Mouse (Mus musculus) stomach, embryonic 14.5 days (tissue): Measurements from ENCODE around the gene Cul7. TPM values are rescaled to one million over a fixed set of nuclear protein-coding genes. Genes with fewer than 3 reads are reported as not detected.

Source experiments
- ATAC-seq: fragments of 200-750 bp; cut with Nextera tagmentation; 2 replicates; pipeline ENCODE4 v1.8.0; 2017; ENCODE audit warnings: low read depth, moderate TSS enrichment; ENCODE audit not compliant: insufficient number of reproducible peaks, insufficient read depth, low FRiP score
- H3K27ac ChIP-seq: fragments of 300-500 bp; sonication (generic); 2 replicates; pipeline ENCODE4 v1.5.1; 2014; ENCODE audit warnings: mild to moderate bottlenecking, low read length, moderate library complexity, mixed read lengths
- H3K27me3 ChIP-seq: fragments of 300-500 bp; sonication (generic); 2 replicates; pipeline ENCODE4 v1.6.1; 2014; ENCODE audit warnings: low read length, control low read depth, mixed read lengths; ENCODE audit not compliant: control insufficient read depth, insufficient read depth
- H3K36me3 ChIP-seq: fragments of 300-500 bp; sonication (generic); 2 replicates; pipeline ENCODE4 v1.6.1; 2014; ENCODE audit warnings: mild to moderate bottlenecking, control low read depth, low read length, moderate library complexity, mixed read lengths; ENCODE audit not compliant: control insufficient read depth, insufficient read depth
- H3K4me1 ChIP-seq: fragments of 300-500 bp; sonication (generic); 2 replicates; pipeline ENCODE4 v1.6.1; 2014; ENCODE audit warnings: low read length, control low read depth, mixed read lengths; ENCODE audit not compliant: control insufficient read depth, insufficient read depth
- H3K4me2 ChIP-seq: fragments of 300-500 bp; sonication (generic); replicated peaks from 2 replicates; pipeline ENCODE4 v1.6.1; 2014; ENCODE audit warnings: low read depth, low read length, control low read depth
- H3K4me3 ChIP-seq: fragments of 300-500 bp; sonication (generic); 2 replicates; pipeline ENCODE4 v1.5.1; 2014; ENCODE audit warnings: low read depth, low read length, control low read depth
- H3K9ac ChIP-seq: fragments of 300-500 bp; sonication (generic); replicated peaks from 2 replicates; pipeline ENCODE4 v1.6.1; 2014; ENCODE audit warnings: low read depth, mild to moderate bottlenecking, control low read depth, low read length, moderate library complexity, mixed read lengths
- H3K9me3 ChIP-seq: fragments of 300-500 bp; sonication (generic); 2 replicates; pipeline ENCODE4 v1.6.1; 2016; ENCODE audit warnings: low read depth, low read length, control low read depth; ENCODE audit not compliant: control insufficient read depth
- WGBS: fragments of 180-500 bp; shearing (Covaris S2); extraction: QIAGEN DNeasy Blood & Tissue Kit; methylation state at CpG from one replicate; pipeline ENCODE4 v1.1.7; 2014; 5-methylcytosine and 5-hydroxymethylcytosine counted together
- polyA plus RNA-seq: library from polyadenylated mRNA; unstranded; fragments of >200 nt; fragmentation: Nextera tagmentation; extraction: Ambion mirVana; gene quantifications from 2 replicates; pipeline ENCODE4 v1.2.1, GENCODE M21; 2014

Cul7 gene
- polyA plus RNA-seq, 1 experiment from 2014 or later, result 45.9 TPM

DNA sequence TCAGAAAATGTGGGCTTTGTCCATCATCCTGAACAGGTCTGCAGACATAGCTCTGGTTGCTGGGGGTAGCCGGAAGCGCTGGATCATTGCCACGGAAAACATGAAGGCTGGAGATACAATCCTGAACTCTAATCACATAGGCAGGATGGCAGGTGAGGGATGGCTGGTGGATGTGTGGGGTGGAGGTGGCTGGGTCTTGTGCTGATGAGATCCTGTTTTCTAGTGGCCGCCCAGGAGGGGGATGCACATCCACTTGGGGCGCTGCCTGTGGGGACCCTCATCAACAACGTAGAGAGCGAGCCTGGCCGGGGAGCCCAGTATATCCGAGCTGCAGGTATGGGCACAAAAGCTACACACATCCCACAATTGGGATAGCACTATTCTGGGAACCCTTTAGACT is 1.7 kb upstream of the Cul7 start:
- H3K9ac ChIP-seq, result no peak overlapping the region
- WGBS, result 91% methylated on average over 9 of the region's 9 CpGs

DNA sequence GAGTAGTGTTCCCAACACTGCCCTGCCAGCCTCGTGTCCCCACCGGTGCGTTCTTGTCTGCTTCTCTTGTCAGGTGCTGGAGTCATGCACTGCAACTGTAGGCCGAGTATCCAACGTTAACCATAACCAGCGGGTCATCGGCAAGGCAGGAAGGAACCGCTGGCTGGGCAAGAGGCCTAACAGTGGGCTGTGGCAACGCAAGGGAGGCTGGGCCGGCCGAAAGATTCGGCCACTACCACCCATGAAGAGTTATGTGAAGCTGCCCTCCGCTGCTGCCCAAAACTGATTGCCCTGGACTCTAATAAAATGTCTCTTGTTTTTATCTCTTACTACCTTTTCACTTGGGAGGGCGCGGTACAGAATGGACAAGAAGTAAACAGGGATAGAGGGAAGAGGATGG is 326 bp upstream of the Cul7 start:
- H3K9ac ChIP-seq, result peak overlapping the region; percentile 86; the same call in 1 of the 2 replicates
- peak overlapping the region; percentile 86 for H3K27ac ChIP-seq
- peaks cover 36% of the 10 kb centered on the region for H3K36me3 ChIP-seq
- peak overlapping the region; percentile 75 for H3K4me2 ChIP-seq
- peaks cover 37% of the 10 kb centered on the region for H3K4me1 ChIP-seq
- ATAC-seq, result no peak
- H3K27me3 ChIP-seq, result no peaks in the 10 kb centered on the region
- 26% methylated on average over 15 of the region's 15 CpGs for WGBS
- H3K9me3 ChIP-seq, result no peaks in the 10 kb centered on the region
- peak overlapping the region; percentile 83 for H3K4me3 ChIP-seq

More for the DNA sequence above, 1.7 kb upstream of the Cul7 start:
- Histone ChIP-seq H3K4me2 (no peak overlapping the region), H3K27me3 (no peaks in the 10 kb centered on the region), H3K36me3 (peaks cover 23% of the 10 kb centered on the region), H3K4me3 (no peak overlapping the region), H3K4me1 (peaks cover 44% of the 10 kb centered on the region), H3K9me3 (no peaks in the 10 kb centered on the region), H3K27ac (no peak overlapping the region)
- ATAC-seq, result no peak

DNA sequence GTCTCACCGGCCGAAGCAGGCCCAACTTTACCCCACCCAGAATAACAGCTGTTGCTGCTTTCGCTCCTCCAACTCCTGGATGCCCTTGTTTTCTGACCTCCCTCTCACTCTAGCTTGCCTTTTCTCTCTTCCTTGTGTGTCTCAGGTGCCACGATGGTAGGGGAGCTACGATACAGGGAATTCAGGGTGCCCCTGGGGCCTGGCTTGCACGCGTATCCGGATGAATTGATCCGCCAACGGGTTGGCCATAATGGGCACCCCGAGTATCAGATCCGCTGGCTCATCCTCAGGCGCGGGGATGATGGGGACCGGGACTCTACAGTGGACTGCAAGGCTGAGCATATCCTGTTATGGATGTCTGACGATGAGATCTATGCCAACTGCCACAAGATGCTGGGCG is 1.2 kb downstream of the Cul7 start:
- peak overlapping the region; percentile 86 for H3K9ac ChIP-seq
- peaks cover 33% of the 10 kb centered on the region for H3K4me1 ChIP-seq
- WGBS, result 72% methylated on average over 17 of the region's 17 CpGs
- peak overlapping the region; percentile 86 for H3K27ac ChIP-seq
- peaks cover 48% of the 10 kb centered on the region for H3K36me3 ChIP-seq
- no peak for ATAC-seq
- H3K4me2 ChIP-seq, result peak overlapping the region; percentile 75
- no peaks in the 10 kb centered on the region for H3K9me3 ChIP-seq
- peak overlapping the region; percentile 83 for H3K4me3 ChIP-seq
- H3K27me3 ChIP-seq, result no peaks in the 10 kb centered on the region

DNA sequence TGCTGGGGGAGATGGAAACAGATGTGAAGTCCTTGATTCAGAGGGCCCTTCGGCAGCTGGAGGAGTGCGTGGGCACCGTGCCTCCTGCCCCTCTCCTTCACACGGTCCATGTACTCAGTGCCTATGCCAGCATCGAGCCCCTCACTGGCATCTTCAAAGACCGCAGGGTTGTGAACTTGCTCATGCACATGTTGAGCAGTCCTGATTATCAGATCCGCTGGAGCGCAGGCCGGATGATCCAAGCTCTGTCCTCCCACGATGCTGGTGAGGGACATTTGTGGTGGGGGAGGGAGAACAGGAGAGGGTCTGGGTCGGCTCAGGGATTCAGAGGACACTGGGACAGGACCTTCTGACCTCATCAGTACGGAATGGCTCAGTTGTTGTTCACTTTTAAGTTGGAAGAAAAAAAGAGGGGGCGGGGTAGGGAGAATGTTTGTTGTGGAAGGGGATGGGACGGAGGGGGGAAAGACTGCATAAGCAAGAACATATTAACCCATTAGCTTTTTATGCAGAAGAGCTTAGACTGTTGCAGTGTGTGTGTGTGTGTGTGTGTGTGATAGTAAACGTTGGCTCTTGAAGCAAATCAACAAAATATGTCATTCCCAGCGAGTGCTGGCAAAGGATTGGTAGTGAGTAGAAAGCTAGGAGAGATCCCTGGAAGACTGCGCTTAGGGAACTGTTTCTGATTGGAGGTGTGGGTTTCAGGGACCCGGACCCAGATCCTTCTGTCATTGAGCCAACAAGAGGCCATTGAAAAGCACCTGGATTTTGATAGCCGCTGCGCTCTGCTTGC is 1.8 kb downstream of the Cul7 start:
- peaks cover 28% of the 10 kb centered on the region for H3K4me1 ChIP-seq
- 70% methylated on average over 20 of the region's 20 CpGs for WGBS
- no peak overlapping the region for H3K27ac ChIP-seq

DNA sequence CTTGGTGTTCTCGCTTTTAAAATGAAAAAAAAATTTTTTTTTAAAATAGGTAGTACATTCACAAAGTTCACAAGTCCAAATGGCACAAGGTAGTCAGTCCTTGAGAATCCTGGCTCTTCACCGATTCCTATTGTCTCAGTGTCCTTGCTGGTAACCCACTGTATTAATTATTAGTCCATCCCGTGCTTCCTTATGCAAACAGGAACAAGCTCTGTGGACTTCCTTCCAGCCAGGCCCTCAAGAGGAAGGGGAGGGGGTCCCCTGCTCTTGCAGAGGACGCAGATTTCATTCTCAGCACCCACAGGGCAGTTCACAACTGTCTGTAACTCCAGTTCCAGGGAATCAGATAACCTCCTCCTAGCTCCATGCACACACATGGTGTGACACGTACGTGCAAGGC is 5.9 kb downstream of the Cul7 start:
- peaks cover 18% of the 10 kb centered on the region for H3K4me1 ChIP-seq
- no peak overlapping the region for H3K9ac ChIP-seq
- no peak overlapping the region for H3K4me3 ChIP-seq
- no peak overlapping the region for H3K27ac ChIP-seq
- H3K9me3 ChIP-seq, result no peaks in the 10 kb centered on the region
- 74% methylated on average over 6 of the region's 6 CpGs for WGBS
- H3K27me3 ChIP-seq, result no peaks in the 10 kb centered on the region
- H3K4me2 ChIP-seq, result no peak overlapping the region
- H3K36me3 ChIP-seq, result peaks cover 87% of the 10 kb centered on the region
- ATAC-seq, result no peak

More for the DNA sequence above, 1.8 kb downstream of the Cul7 start:
- peak overlapping the region; percentile 75 for H3K4me2 ChIP-seq
- H3K9ac ChIP-seq, result peak overlapping the region; percentile 86
- no peak for ATAC-seq
- no peaks in the 10 kb centered on the region for H3K9me3 ChIP-seq
- H3K36me3 ChIP-seq, result peaks cover 54% of the 10 kb centered on the region
- H3K27me3 ChIP-seq, result no peaks in the 10 kb centered on the region
- peak overlapping the region; percentile 83 for H3K4me3 ChIP-seq

DNA sequence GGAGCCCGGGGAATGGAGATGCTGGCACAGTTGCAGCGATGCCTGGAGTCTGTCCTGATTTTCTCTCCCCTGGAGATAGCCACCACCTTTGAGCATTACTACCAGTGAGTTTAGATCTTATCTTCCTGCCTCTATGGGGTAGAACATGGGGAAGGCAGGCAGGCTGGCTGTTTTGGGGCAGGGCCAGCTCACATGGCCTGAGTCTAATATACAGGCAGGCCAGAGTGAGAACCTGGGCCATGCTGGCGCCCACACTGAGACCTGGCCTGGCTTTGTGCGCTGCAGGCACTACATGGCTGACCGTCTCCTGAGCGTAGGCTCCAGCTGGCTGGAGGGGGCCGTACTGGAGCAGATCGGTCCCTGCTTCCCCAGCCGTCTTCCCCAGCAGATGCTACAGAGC is 11.2 kb downstream of the Cul7 start:
- H3K4me3 ChIP-seq, result no peak overlapping the region
- no peak for ATAC-seq
- no peaks in the 10 kb centered on the region for H3K4me1 ChIP-seq
- no peaks in the 10 kb centered on the region for H3K27me3 ChIP-seq
- no peak overlapping the region for H3K4me2 ChIP-seq
- no peaks in the 10 kb centered on the region for H3K9me3 ChIP-seq
- H3K36me3 ChIP-seq, result peaks cover 85% of the 10 kb centered on the region
- 96% methylated on average over 9 of the region's 9 CpGs for WGBS
- no peak overlapping the region for H3K9ac ChIP-seq
- H3K27ac ChIP-seq, result no peak overlapping the region

DNA sequence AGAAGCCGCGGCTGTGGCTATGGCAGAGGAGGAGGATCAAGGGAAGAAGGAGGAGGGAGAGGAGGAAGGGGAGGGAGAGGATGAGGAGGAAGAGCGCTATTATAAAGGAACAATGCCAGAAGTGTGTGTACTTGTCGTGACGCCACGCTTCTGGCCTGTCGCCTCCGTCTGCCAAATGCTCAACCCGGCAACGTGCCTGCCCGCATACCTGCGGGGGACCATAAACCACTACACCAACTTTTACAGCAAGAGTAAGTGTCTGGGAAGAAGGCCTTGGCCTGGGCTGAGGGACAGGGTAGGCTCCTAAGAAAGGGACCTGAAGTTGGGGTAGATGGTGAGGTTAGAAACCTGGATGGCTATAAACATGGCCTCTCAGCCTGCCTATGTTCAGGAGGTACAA is 11.8 kb downstream of the Cul7 start:
- WGBS, result 95% methylated on average over 12 of the region's 12 CpGs
- H3K9ac ChIP-seq, result no peak overlapping the region
- no peaks in the 10 kb centered on the region for H3K4me1 ChIP-seq
- no peaks in the 10 kb centered on the region for H3K27me3 ChIP-seq
- H3K9me3 ChIP-seq, result no peaks in the 10 kb centered on the region
- no peak overlapping the region for H3K4me3 ChIP-seq
- peaks cover 79% of the 10 kb centered on the region for H3K36me3 ChIP-seq
- no peak overlapping the region for H3K4me2 ChIP-seq
- no peak overlapping the region for H3K27ac ChIP-seq
- ATAC-seq, result no peak

DNA sequence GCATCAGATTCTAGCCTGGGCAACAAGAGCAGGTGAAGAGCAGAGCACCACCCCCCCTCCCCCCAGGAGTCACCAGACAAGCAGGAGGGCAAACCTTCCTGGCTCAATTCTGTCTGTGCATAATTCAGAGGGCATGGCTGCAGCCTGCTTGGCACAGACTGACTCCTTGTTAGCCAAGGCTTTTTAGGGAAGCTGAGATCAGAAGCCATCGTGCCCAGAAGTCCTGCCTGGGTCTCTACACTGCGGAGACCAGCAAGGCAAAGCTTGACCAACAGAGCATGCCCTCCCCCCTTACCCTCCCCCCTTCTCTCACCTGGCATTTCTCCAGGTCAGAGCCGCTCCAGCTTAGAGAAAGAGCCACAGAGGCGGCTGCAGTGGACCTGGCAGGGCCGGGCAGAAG is 12.6 kb downstream of the Cul7 start:
- H3K27me3 ChIP-seq, result no peaks in the 10 kb centered on the region
- H3K4me3 ChIP-seq, result no peak overlapping the region
- H3K36me3 ChIP-seq, result peaks cover 75% of the 10 kb centered on the region
- no peaks in the 10 kb centered on the region for H3K9me3 ChIP-seq
- no peaks in the 10 kb centered on the region for H3K4me1 ChIP-seq
- H3K27ac ChIP-seq, result no peak overlapping the region
- ATAC-seq, result no peak
- whole genome bisulfite sequencing, result 84% methylated on average over 5 of the region's 5 CpGs
- no peak overlapping the region for H3K4me2 ChIP-seq
- H3K9ac ChIP-seq, result no peak overlapping the region

DNA sequence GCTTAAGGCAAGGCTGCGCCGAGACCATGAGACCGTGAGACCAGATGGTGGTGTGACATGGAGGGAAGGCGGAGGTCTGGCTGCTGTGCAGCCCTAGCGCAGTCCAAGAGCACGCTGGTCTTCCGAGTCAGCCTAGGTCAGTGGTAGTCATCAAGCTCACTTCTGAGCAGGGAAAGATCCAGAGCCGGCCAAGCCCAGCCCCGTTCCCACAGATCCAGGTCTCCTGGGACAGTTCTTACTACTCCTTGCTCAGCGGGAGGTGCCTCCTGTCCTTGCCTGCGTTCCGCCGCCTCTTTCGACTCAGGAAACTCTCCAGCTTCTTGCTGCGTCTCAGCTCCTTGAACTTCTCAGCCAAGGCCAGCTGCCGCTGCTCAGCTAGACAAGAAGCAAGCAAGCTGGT is 17.6 kb downstream of the Cul7 start:
- Histone ChIP-seq H3K4me3 (no peak overlapping the region), H3K36me3 (peaks cover 51% of the 10 kb centered on the region), H3K4me2 (no peak overlapping the region), H3K27me3 (no peaks in the 10 kb centered on the region), H3K9me3 (no peaks in the 10 kb centered on the region), H3K27ac (no peak overlapping the region), H3K4me1 (no peaks in the 10 kb centered on the region), H3K9ac (no peak overlapping the region)
- WGBS, result 90% methylated on average over 16 of the region's 16 CpGs
- no peak for ATAC-seq
